Mouse (Mus musculus): Measurements from ENCODE around the gene Il6st.

Il6st gene

GRCm38 (mm10) chr13:112536611-112537010 is 72.7 kb downstream of the Il6st start:
- no peak for DNase-seq

GRCm38 (mm10) chr13:112537065-112537464 is 73.2 kb downstream of the Il6st start:
- DNase-seq = no peak

- DNase-seq = no peak
These were observed 76.7 kb downstream of the Il6st start for GRCm38 (mm10) chr13:112540616-112541015.

- DNase-seq = no peak
These were observed 77.5 kb downstream of the Il6st start for GRCm38 (mm10) chr13:112541223-112541975.

- no peak for DNase-seq
These were observed 88.0 kb downstream of the Il6st start for GRCm38 (mm10) chr13:112551641-112552548.

GRCm38 (mm10) chr13:112553304-112553703 is 89.4 kb downstream of the Il6st start:
- no peak for DNase-seq

- DNase-seq = no peak
These were observed 92.6 kb downstream of the Il6st start for GRCm38 (mm10) chr13:112556501-112556900.

Data from embryo, embryonic 11 days (tissue).